Mouse (Mus musculus): ENCODE measurements at regions not wholly inside any gene's neighbourhood (a gene's known extent, or its start where the extent isn't known, plus 50 kb on each side); places are given as distances from the start of the nearest gene placed in this dataset.

- TF ChIP-seq CTCF (IDR thresholded peaks at IDR 0.05; ENCODE audit: extremely low read depth, insufficient read length, insufficient replicate concordance, low read depth, low read length): no peak
- TF ChIP-seq POLR2A (IDR thresholded peaks at IDR 0.05; ENCODE audit: low read depth, low read length): no peak
Measured at GRCm38 (mm10) chr1:75933831-75934230, 387.8 kb downstream of the Slc4a3 start.
